Mouse (Mus musculus) thymus, postnatal 14 days (tissue): Measurements from ENCODE around the gene Cit.

Experiments
- DNase-seq: peaks from one replicate; pipeline ENCODE4 v3.0.0; 2021

Cit gene

GRCm38 (mm10) chr5:116014237-116014636 lies 169.2 kb downstream of the Cit start:
- DNase-seq, result no peak

- DNase-seq, result no peak
Measured at GRCm38 (mm10) chr5:116016542-116016941, 171.5 kb downstream of the Cit start.

- no peak for DNase-seq
Measured at GRCm38 (mm10) chr5:116017391-116017790, 172.3 kb downstream of the Cit start.

GRCm38 (mm10) chr5:116018196-116018595 lies 173.1 kb downstream of the Cit start:
- DNase-seq, result no peak

- no peak for DNase-seq
Measured at GRCm38 (mm10) chr5:116018784-116019183, 173.7 kb downstream of the Cit start.

GRCm38 (mm10) chr5:116019371-116019770 lies 174.3 kb downstream of the Cit start:
- no peak for DNase-seq

GRCm38 (mm10) chr5:116021552-116021951 lies 176.5 kb downstream of the Cit start:
- DNase-seq, result no peak

- no peak for DNase-seq
Measured at GRCm38 (mm10) chr5:116022131-116022530, 177.1 kb downstream of the Cit start.

- DNase-seq, result no peak
Measured at GRCm38 (mm10) chr5:116022658-116023200, 177.7 kb downstream of the Cit start.

GRCm38 (mm10) chr5:116023251-116023661 lies 178.2 kb downstream of the Cit start:
- no peak for DNase-seq

- no peak for DNase-seq
Measured at GRCm38 (mm10) chr5:116023821-116024284, 178.8 kb downstream of the Cit start.

GRCm38 (mm10) chr5:116024327-116024739 lies 179.3 kb downstream of the Cit start, which contains the start of gene Prkab1:
Prkab1 (minus strand) TSS chr5:116024508.
- peak; percentile 95 for DNase-seq

- no peak for DNase-seq
Measured at GRCm38 (mm10) chr5:116026107-116026506, 181.0 kb downstream of the Cit start.

- DNase-seq, result no peak
Measured at GRCm38 (mm10) chr5:116026561-116026960, 181.5 kb downstream of the Cit start.

GRCm38 (mm10) chr5:116029071-116029470 lies 184.0 kb downstream of the Cit start:
- DNase-seq, result peak; percentile 81

- no peak for DNase-seq
Measured at GRCm38 (mm10) chr5:116030566-116031189, 185.6 kb downstream of the Cit start.

- DNase-seq, result peak; percentile 78
Measured at GRCm38 (mm10) chr5:116031190-116031577, 186.1 kb downstream of the Cit start.

- no peak for DNase-seq
Measured at GRCm38 (mm10) chr5:116036465-116036864, 191.4 kb downstream of the Cit start.

GRCm38 (mm10) chr5:116037731-116038130 lies 192.7 kb downstream of the Cit start:
- no peak for DNase-seq

- no peak for DNase-seq
Measured at GRCm38 (mm10) chr5:116039706-116040105, 194.6 kb downstream of the Cit start.

- DNase-seq, result no peak
Measured at GRCm38 (mm10) chr5:116042241-116042640, 197.2 kb downstream of the Cit start.

GRCm38 (mm10) chr5:116045581-116045980 lies 200.5 kb downstream of the Cit start:
- no peak for DNase-seq

GRCm38 (mm10) chr5:116046246-116046645 lies 201.2 kb downstream of the Cit start:
- DNase-seq, result no peak

GRCm38 (mm10) chr5:116048321-116048720 lies 203.2 kb downstream of the Cit start:
- DNase-seq, result no peak

GRCm38 (mm10) chr5:116049821-116050220 lies 204.7 kb downstream of the Cit start:
- no peak for DNase-seq
